Mouse (Mus musculus) hindbrain, embryonic 11.5 days (tissue): ENCODE measurements around the gene Ier5. TPM values are rescaled to one million over a fixed set of nuclear protein-coding genes. Genes with fewer than 3 reads are reported as not detected.
A peak's percentile ranks its signal among the peaks of the same experiment; 100 is the strongest.

Experiments
- ATAC-seq: fragments of 200-750 bp; cut with Nextera tagmentation; 2 replicates; pipeline ENCODE4 v1.8.0; 2017; ENCODE audit warnings: mild to moderate bottlenecking, moderate TSS enrichment, moderate library complexity; ENCODE audit not compliant: low FRiP score
- DNase-seq: peaks from one replicate; pipeline ENCODE4 v3.0.0-alpha.2; 2015; ENCODE audit warnings: low spot score
- H3K27ac ChIP-seq: fragments of 300-500 bp; sonication (generic); 2 replicates; pipeline ENCODE4 v1.5.1; 2014; ENCODE audit warnings: mild to moderate bottlenecking, low read depth, low read length
- H3K27me3 ChIP-seq: fragments of 300-500 bp; sonication (generic); 2 replicates; pipeline ENCODE4 v1.6.1; 2014; ENCODE audit warnings: mild to moderate bottlenecking, low read length, moderate library complexity, mixed read lengths; ENCODE audit not compliant: control insufficient read depth, insufficient read depth
- H3K36me3 ChIP-seq: fragments of 300-500 bp; sonication (generic); 2 replicates; pipeline ENCODE4 v1.6.1; 2014; ENCODE audit warnings: mild to moderate bottlenecking, low read length, moderate library complexity, mixed read lengths; ENCODE audit not compliant: control insufficient read depth, insufficient read depth
- H3K4me1 ChIP-seq: fragments of 300-500 bp; sonication (generic); replicated peaks from 2 replicates; pipeline ENCODE4 v1.6.1; 2014; ENCODE audit warnings: low read length, mixed read lengths; ENCODE audit not compliant: control insufficient read depth, insufficient read depth
- H3K4me2 ChIP-seq: fragments of 300-500 bp; sonication (generic); replicated peaks from 2 replicates; pipeline ENCODE4 v1.6.1; 2014; ENCODE audit warnings: mild to moderate bottlenecking, low read depth, low read length
- H3K4me3 ChIP-seq: fragments of 300-500 bp; sonication (generic); 2 replicates; pipeline ENCODE4 v1.5.1; 2014; ENCODE audit warnings: low read depth, low read length
- H3K9ac ChIP-seq: fragments of 300-500 bp; sonication (generic); 2 replicates; pipeline ENCODE4 v1.6.1; 2014; ENCODE audit warnings: low read depth, low read length
- H3K9me3 ChIP-seq: fragments of 300-500 bp; sonication (generic); 2 replicates; pipeline ENCODE4 v1.6.1; 2016; ENCODE audit warnings: low read length; ENCODE audit not compliant: control insufficient read depth
- WGBS: fragments of 180-500 bp; shearing (Covaris S2); extraction: QIAGEN DNeasy Blood & Tissue Kit; methylation state at CpG from one replicate; pipeline ENCODE4 v1.1.7; 2014; 5-methylcytosine and 5-hydroxymethylcytosine counted together
- polyA plus RNA-seq: library from polyadenylated mRNA; unstranded; fragments of >200 nt; fragmentation: Nextera tagmentation; extraction: Ambion mirVana; gene quantifications from 2 replicates; pipeline ENCODE4 v1.2.1, GENCODE M21; 2014

Gene Ier5
- polyA plus RNA-seq, 1 experiment from 2014 or later = 12.7 TPM

GRCm38 (mm10) chr1:155088046-155088445 lies 11.4 kb downstream of the Ier5 start:
- no peaks in the 10 kb centered on the region for H3K27me3 ChIP-seq
- no peak overlapping the region for H3K4me3 ChIP-seq
- H3K9ac ChIP-seq = no peak overlapping the region
- 95% methylated on average over 4 of the region's 4 CpGs for WGBS
- no peak overlapping the region for H3K4me2 ChIP-seq
- ATAC-seq (no peak), DNase-seq (no peak)
- no peaks in the 10 kb centered on the region for H3K36me3 ChIP-seq
- no peak overlapping the region for H3K27ac ChIP-seq
- H3K4me1 ChIP-seq = peaks cover 16% of the 10 kb centered on the region
- no peaks in the 10 kb centered on the region for H3K9me3 ChIP-seq

GRCm38 (mm10) chr1:155086893-155087292 lies 12.5 kb downstream of the Ier5 start:
- no peaks in the 10 kb centered on the region for H3K9me3 ChIP-seq
- H3K4me1 ChIP-seq = peaks cover 14% of the 10 kb centered on the region
- no peaks in the 10 kb centered on the region for H3K27me3 ChIP-seq
- H3K9ac ChIP-seq = no peak overlapping the region
- WGBS = 20% methylated on average over 4 of the region's 4 CpGs
- no peak for ATAC-seq
- no peak overlapping the region for H3K4me2 ChIP-seq
- H3K27ac ChIP-seq = no peak overlapping the region
- H3K36me3 ChIP-seq = no peaks in the 10 kb centered on the region
- no peak for DNase-seq
- no peak overlapping the region for H3K4me3 ChIP-seq

GRCm38 (mm10) chr1:155086416-155086815 lies 13.0 kb downstream of the Ier5 start:
- H3K4me1 ChIP-seq = peaks cover 11% of the 10 kb centered on the region; the same call in 1 of the 2 replicates
- DNase-seq (no peak), ATAC-seq (no peak)
- 0 out of 2 replicates have a peak overlapping the region, but pooled peaks have one; percentile 25 for H3K27ac ChIP-seq
- H3K4me2 ChIP-seq = no peak overlapping the region
- WGBS = 7% methylated on average over 7 of the region's 7 CpGs
- H3K4me3 ChIP-seq = no peak overlapping the region
- no peaks in the 10 kb centered on the region for H3K9me3 ChIP-seq
- H3K27me3 ChIP-seq = no peaks in the 10 kb centered on the region
- H3K36me3 ChIP-seq = no peaks in the 10 kb centered on the region
- H3K9ac ChIP-seq = no peak overlapping the region

GRCm38 (mm10) chr1:155084839-155085238 lies 14.6 kb downstream of the Ier5 start:
- no peak for ATAC-seq
- H3K27me3 ChIP-seq = no peaks in the 10 kb centered on the region

GRCm38 (mm10) chr1:155083271-155084265 lies 15.9 kb downstream of the Ier5 start:
- Histone ChIP-seq H3K27ac (peak overlapping the region; percentile 99), H3K9me3 (no peaks in the 10 kb centered on the region), H3K36me3 (no peaks in the 10 kb centered on the region), H3K9ac (peak overlapping the region; percentile 66), H3K27me3 (no peaks in the 10 kb centered on the region), H3K4me2 (peak overlapping the region; percentile 61), H3K4me3 (peak overlapping the region; percentile 31), H3K4me1 (peaks cover 11% of the 10 kb centered on the region; the same call in 1 of the 2 replicates)
- peak; percentile 95 for ATAC-seq
- peak; percentile 95 for DNase-seq
- 1% methylated on average over 40 of the region's 77 CpGs for WGBS

More at GRCm38 (mm10) chr1:155084839-155085238, 14.6 kb downstream of the Ier5 start:
- WGBS = 55% methylated on average over 8 of the region's 8 CpGs
- Histone ChIP-seq H3K4me3 (no peak overlapping the region), H3K4me1 (peaks cover 11% of the 10 kb centered on the region; the same call in 1 of the 2 replicates), H3K9me3 (no peaks in the 10 kb centered on the region), H3K27ac (no peak overlapping the region), H3K36me3 (no peaks in the 10 kb centered on the region), H3K9ac (no peak overlapping the region), H3K4me2 (no peak overlapping the region)
- DNase-seq = no peak

GRCm38 (mm10) chr1:155082965-155083268 lies 16.5 kb downstream of the Ier5 start:
- WGBS = 4% methylated on average over 15 of the region's 18 CpGs
- Histone ChIP-seq H3K4me2 (peak overlapping the region; percentile 61), H3K4me1 (peaks cover 11% of the 10 kb centered on the region; the same call in 1 of the 2 replicates), H3K36me3 (no peaks in the 10 kb centered on the region), H3K27me3 (no peaks in the 10 kb centered on the region), H3K4me3 (peak overlapping the region; percentile 31), H3K27ac (peak overlapping the region; percentile 99), H3K9me3 (no peaks in the 10 kb centered on the region), H3K9ac (peak overlapping the region; percentile 62)
- no peak; the same call in 1 of the 2 replicates for ATAC-seq
- DNase-seq = peak; percentile 87

GRCm38 (mm10) chr1:155082158-155082964 lies 17.1 kb downstream of the Ier5 start:
- 4% methylated on average over 11 of the region's 11 CpGs for WGBS
- no peak for ATAC-seq
- peak overlapping the region; percentile 99 for H3K27ac ChIP-seq
- H3K4me1 ChIP-seq = peaks cover 11% of the 10 kb centered on the region; the same call in 1 of the 2 replicates
- H3K4me2 ChIP-seq = peak overlapping the region; percentile 61
- no peak overlapping the region for H3K4me3 ChIP-seq
- DNase-seq = no peak
- no peaks in the 10 kb centered on the region for H3K9me3 ChIP-seq
- H3K9ac ChIP-seq = peak overlapping the region; percentile 24; the same call in 1 of the 2 replicates
- no peaks in the 10 kb centered on the region for H3K27me3 ChIP-seq
- H3K36me3 ChIP-seq = no peaks in the 10 kb centered on the region

- WGBS = 31% methylated on average over 3 of the region's 3 CpGs
- no peak for DNase-seq
- Histone ChIP-seq H3K36me3 (no peaks in the 10 kb centered on the region), H3K27ac (0 out of 2 replicates have a peak overlapping the region, but pooled peaks have one; percentile 60), H3K9ac (no peak overlapping the region), H3K4me1 (peaks cover 2% of the 10 kb centered on the region; the same call in 1 of the 2 replicates), H3K27me3 (no peaks in the 10 kb centered on the region), H3K4me2 (no peak overlapping the region), H3K4me3 (no peak overlapping the region), H3K9me3 (no peaks in the 10 kb centered on the region)
- peak; percentile 31 for ATAC-seq
These were observed 21.8 kb downstream of the Ier5 start for GRCm38 (mm10) chr1:155077675-155078074.
